Mouse (Mus musculus): ENCODE results near the gene Mvp. TPM values are rescaled to one million over a fixed set of nuclear protein-coding genes. Genes with fewer than 3 reads are reported as not detected.

Gene Mvp
- total RNA-seq (2017) = 26.2 and 39.0 TPM in 2 replicates

DNA sequence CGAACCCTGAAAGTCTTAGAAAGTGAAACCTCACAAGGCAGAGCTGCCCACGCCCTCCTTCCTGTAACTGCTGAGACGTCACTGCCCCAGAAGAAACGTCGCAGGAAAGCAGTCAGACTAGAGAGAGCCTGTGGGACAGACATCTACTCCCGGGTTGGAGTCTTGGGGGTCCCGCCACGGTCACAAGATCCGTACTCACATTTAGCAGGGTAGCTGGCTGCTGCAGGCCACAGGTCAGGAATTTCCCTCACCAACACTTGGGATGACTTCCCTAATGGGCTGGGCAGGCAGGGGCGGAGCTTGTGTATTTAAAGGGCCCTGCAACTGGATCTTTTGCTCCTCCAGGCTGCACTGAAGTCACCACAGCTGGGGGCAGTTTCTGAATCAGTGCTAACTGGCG lies at the start of gene Mvp:
Gene Mvp, minus strand, starts transcription at position 302 of the 400 bp plus-strand sequence.
- ATAC-seq (replicated peaks in 1 of 2; ENCODE audit: insufficient read depth in 1 of 2, low FRiP score in 2 of 2, low TSS enrichment in 1 of 2, low read depth in 1 of 2, poor library complexity in 2 of 2, severe bottlenecking in 2 of 2) = peak in 1 of 2 experiments; percentile 49; a peak in 2 of 4 replicates

DNA sequence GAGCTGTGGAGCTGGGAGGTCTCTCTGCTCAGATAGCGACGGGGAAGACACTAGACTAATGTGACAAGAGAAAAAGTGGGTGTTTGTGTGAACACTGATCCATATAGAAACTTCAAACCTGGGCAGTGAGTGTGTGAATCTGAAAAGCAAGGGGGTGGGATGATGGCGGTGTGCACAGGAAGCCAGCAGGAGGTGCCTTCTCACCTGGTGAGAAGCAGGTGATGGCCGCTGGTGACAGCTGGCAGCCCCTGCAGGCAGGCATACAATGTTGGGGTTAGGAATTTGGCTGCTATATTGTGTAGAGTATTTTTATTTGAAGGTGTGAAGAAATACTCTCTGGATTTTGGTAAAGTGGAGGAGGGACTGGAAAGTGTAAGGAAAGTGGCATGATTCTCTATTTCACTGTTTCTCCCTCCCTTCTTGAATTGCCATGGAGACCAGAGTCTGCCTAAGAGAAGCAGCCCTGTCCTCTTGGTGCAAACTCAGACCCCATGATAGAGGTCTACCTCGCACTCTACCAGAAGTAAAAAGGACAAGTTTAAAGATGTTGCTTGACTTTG lies 40.7 kb upstream of the Mvp start:
- no peak for ATAC-seq (replicated peaks in 1 of 2; ENCODE audit: insufficient read depth in 1 of 2, low FRiP score in 2 of 2, low TSS enrichment in 1 of 2, low read depth in 1 of 2, poor library complexity in 2 of 2, severe bottlenecking in 2 of 2)

DNA sequence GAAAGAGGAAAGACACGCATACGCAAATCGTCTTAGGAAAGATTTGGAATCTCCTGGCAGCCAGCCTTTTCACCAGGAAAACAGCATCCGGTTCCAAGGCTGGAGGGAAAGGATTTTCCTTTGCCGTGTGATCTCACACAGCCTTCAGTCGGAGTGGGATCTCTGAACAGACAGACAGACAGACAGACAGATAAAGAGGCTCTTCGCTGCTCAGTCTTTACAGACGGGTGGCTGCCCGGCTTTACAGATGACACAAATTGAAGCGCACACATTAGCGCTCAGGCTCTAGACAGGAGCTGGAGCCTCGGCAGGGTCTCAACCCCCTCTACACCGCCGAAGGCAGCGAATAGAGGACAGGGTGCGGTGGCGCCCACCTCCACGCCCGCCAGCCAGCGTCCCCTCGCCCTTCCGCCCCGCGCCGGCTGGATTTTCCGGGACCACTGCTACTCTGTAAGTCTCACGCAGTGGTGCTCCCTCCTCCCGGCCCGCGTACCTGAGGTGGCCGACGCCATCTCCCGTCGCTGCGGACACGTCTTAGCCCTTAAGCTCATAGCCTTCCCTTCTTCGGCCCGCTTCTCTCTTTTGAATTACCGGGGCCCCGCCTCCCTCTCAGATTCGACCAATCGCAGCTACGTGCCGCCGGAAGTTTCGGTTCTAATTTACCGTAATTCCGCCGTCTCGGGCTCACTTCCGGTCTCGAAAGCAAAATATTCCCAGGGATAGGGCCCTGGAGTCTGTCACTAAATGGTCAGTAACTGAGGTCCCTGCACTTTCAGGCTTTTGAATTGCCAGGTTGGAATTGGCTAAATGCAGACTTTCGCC lies 27.6 kb upstream of the Mvp start, which contains the start of gene Kif22:
Gene Kif22, minus strand, starts transcription at position 621 of the 822 bp plus-strand sequence.
- peak; percentile 88 to 98 for ATAC-seq (replicated peaks in 1 of 2; ENCODE audit: insufficient read depth in 1 of 2, low FRiP score in 2 of 2, low TSS enrichment in 1 of 2, low read depth in 1 of 2, poor library complexity in 2 of 2, severe bottlenecking in 2 of 2)

DNA sequence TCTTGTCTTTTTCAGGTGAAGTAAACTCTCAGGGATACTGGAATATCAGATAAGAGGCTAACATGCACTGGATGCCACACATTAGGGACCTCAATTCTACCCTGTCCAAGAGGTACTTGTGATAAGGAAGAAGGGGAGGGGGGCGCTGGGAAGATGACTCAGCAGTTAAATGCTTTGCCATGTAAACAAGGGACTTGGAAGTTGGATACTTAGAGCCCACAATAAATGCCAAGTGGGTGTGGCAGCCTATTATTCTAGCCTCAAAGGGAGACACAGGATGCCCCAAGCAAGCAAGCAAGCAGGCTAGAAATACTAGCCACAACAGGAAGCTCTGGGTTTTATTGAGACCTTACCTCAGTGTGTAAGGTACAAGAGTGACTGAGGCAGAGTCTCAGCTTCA lies 16.8 kb upstream of the Mvp start:
- no peak for ATAC-seq (replicated peaks in 1 of 2; ENCODE audit: insufficient read depth in 1 of 2, low FRiP score in 2 of 2, low TSS enrichment in 1 of 2, low read depth in 1 of 2, poor library complexity in 2 of 2, severe bottlenecking in 2 of 2)

DNA sequence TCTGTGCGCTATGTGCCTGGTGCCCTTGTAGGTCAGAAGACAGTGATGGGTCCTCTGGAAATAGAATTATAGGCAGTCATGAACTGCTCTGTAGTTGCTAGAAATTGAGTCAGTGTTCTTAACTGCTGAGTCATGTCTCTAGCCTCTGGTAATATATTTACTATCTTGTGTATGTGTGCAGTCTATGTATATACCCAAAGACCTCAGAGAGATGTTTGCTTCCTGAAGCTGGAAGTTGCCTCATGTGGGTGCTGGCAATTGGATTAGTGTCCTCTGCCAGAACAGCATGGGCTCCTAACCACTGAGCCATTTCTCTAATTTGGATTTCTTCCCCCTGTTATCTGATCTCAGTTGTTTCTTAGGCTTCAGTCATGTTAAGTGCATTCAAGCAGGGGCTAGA lies 15.8 kb upstream of the Mvp start:
- no peak for ATAC-seq (replicated peaks in 1 of 2; ENCODE audit: insufficient read depth in 1 of 2, low FRiP score in 2 of 2, low TSS enrichment in 1 of 2, low read depth in 1 of 2, poor library complexity in 2 of 2, severe bottlenecking in 2 of 2)

DNA sequence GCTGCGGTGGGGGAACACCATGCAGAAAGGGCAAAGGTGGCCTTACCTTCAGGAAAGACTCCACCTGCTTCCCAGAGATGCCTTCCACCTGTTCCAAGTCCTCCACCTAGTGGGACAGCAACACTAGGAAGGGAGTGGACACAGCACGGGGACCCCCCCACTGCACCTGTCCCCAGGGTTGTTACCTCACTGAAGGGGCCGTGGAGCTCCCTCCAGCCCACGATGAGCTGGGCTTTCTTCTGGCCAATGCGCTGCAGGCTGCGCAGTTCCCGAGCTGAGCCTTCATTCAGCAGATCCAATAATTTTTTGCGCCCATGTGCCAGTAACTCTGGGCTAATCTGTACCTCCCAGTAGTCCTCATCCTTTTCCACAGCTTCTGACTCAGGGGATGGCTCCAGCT lies 13.5 kb upstream of the Mvp start:
- ATAC-seq (replicated peaks in 1 of 2; ENCODE audit: insufficient read depth in 1 of 2, low FRiP score in 2 of 2, low TSS enrichment in 1 of 2, low read depth in 1 of 2, poor library complexity in 2 of 2, severe bottlenecking in 2 of 2) = no peak

DNA sequence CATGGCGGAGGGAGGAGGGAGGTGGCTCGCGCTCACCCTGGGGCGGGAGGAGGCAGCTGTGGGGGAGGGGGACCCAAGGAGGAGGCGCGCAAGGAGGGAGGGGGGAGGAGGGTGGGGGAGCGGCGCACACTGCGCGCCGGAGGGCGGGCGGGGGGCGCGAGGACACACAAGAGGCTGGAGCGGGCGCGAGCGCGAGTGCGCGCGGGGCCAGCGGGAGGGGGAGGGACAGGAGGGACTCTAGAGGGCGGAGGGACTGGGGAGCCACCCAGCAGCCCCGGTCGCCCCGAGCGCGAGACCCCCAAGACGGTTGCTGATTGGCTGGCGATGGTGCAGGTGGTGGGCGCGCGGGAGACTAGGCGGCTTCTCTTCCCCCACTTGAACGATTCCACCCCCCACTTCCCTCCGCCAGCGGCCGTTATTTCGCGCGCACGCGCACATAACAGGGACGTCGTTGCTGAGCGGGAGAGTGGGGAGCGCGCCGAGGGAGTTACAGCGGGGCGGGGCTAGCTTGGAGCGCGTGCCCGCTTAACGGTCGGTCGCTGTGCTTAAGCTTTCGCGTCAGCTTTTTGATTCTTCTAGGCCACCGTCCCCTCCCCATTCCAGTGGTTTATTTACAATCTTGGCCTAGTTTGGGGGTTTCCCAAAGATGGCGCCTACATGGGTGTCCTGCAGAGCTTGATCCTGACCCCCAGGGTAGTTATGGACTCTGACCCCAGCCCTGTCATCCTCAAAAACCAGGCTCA lies 12.7 kb upstream of the Mvp start, which contains the start of gene Maz:
Gene Maz, minus strand, starts transcription at position 54 of the 743 bp plus-strand sequence.
- peak; percentile 86 for ATAC-seq (replicated peaks in 1 of 2; ENCODE audit: insufficient read depth in 1 of 2, low FRiP score in 2 of 2, low TSS enrichment in 1 of 2, low read depth in 1 of 2, poor library complexity in 2 of 2, severe bottlenecking in 2 of 2)

DNA sequence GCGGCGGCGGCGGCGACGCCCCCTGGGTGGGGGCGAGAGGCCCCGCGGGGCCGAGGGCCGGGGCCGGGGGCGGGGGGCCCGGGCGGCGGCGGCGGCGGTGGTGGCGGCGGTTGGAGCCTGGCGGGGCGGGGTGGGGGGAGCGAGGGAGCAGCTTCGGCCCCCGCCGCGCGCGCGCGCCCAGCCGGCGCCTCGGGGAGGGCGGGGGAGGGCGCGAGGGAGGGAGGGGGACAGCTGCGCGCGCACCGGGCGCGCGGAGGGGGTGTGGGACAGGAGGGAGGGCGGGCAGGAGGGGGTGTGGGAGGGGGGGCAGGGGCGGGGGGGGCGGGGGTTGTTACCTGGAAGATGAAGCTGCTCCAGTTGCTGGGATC lies 12.2 kb upstream of the Mvp start:
- ATAC-seq (replicated peaks in 1 of 2; ENCODE audit: insufficient read depth in 1 of 2, low FRiP score in 2 of 2, low TSS enrichment in 1 of 2, low read depth in 1 of 2, poor library complexity in 2 of 2, severe bottlenecking in 2 of 2) = no peak

DNA sequence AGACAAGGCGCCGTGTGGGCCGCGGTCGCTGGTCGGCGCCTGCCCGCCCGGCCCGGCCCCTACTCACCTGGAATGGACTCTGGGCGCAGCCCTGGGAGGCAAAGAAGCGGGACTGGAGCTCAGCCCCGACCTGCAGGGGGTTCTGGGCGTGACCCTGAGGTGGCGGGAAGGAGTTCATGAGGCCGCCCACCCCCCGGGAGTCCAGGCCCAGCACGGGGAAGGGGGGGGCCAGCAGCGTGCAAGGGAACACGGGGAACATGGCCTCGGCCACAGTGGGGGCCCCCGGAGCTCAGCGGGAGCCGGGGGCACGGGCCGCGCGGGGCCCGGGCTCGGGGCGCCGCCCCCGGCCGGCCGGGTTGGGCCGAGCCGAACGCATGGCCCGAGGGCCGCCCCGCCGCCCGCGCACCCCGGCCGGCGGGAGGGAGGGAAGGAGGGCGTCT lies 11.8 kb upstream of the Mvp start:
- no peak for ATAC-seq (replicated peaks in 1 of 2; ENCODE audit: insufficient read depth in 1 of 2, low FRiP score in 2 of 2, low TSS enrichment in 1 of 2, low read depth in 1 of 2, poor library complexity in 2 of 2, severe bottlenecking in 2 of 2)

DNA sequence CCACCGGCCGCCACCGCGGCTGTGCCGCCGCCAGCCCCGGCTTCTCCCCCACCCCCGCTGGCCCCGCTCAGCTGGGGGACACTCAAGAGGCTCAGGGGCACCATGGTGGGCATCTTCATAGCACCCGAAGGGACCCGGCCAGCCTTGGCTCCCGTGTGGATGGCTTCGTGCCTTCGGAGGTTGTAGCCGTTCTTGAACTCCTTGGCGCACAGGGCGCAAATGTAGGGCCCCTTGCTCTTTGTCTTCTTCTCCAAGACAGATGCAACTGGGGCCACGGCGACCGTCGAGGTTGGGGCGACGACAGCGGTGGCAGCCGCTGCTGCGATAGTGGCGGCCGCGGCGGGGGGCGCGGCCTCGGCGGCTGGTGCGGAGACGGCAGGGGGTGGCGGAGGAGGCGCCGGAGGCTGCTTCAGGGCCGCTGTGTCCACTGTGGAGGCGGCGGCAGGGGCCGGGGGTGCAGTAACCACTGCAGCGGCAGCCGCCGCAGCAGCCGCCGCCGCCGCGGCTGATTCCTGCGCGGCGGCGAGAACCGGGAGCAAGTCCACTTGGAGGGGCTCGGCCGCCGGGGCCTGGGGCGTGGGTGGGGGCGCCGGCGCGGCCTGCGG lies 11.2 kb upstream of the Mvp start:
- no peak for ATAC-seq (replicated peaks in 1 of 2; ENCODE audit: insufficient read depth in 1 of 2, low FRiP score in 2 of 2, low TSS enrichment in 1 of 2, low read depth in 1 of 2, poor library complexity in 2 of 2, severe bottlenecking in 2 of 2)

DNA sequence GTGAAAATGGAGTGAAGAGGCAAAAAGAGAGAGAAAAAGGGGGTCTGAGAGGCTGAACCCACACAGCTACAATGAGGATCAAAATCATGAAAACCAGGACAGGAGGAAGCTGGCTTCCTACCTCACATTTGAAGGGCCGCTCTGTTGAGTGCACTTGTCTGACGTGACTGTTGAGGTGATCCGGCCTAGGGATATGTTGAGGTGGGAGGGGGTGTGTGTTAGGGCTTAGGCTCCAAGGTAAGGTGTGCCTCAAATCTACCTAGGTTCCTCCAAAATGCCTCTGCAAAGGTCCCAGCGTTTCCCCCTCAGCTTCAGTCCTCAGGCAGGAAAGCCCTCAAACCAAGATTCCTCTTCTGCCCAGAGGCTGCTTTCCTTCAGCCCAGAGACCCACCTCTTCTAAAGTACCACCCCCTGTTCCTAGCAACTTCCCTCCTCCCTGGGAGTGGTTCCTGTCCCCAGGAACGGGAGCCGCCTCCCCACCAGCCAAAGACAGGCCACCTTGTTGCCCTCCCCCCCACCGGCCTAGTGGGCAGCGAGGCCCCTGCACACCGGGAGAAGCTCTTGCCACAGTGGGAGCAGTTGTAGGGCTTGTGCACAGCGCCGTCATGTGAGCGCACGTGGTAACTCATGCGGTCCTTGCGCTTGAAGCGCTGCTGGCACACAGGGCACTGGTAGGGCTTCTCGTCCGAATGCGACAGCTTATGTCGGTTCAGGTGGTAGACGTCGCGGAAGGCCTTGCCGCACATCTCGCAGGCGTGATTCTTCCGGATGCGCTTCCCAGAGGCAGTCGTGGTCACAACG lies 10.5 kb upstream of the Mvp start:
- ATAC-seq (replicated peaks in 1 of 2; ENCODE audit: insufficient read depth in 1 of 2, low FRiP score in 2 of 2, low TSS enrichment in 1 of 2, low read depth in 1 of 2, poor library complexity in 2 of 2, severe bottlenecking in 2 of 2) = peak; percentile 8 to 29; a peak in 3 of 4 replicates

DNA sequence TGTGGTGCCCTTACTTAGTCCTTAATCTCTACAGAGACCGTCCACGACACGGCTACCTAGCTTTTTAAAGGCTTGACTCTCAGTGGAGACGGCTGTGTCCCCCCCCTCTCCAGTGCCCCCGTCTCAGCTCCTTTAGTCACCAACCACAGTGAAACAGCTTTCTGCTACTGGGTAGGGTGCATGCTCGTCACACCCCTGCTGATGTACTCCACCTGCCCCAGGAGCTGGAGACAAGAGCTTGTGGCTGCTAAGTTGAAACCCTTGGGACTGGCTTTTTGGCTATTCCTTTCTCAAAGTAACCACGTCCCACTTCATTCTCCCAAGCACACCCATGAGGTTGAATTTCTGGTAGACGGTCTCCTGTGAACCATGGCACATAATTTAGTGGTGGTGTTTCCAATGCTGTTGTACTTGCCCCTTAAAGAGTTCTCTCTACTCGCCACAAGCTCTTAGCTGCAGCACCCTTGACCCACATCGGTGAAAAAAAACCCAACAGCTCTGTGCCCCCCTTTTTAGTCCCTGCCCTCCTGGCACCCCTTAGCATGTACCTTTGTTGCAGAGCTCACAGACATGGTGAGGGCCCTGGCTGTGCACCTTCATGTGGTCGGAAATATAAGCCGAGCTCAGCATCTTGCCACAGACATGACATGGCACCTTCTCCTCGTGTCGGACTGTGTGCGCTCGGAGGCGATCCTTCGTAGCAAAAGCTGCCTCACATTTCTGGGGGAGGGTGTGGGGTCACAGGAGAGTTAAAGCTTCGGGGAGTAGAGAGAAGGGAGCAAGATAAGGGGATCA lies 9.7 kb upstream of the Mvp start:
- no peak for ATAC-seq (replicated peaks in 1 of 2; ENCODE audit: insufficient read depth in 1 of 2, low FRiP score in 2 of 2, low TSS enrichment in 1 of 2, low read depth in 1 of 2, poor library complexity in 2 of 2, severe bottlenecking in 2 of 2)

DNA sequence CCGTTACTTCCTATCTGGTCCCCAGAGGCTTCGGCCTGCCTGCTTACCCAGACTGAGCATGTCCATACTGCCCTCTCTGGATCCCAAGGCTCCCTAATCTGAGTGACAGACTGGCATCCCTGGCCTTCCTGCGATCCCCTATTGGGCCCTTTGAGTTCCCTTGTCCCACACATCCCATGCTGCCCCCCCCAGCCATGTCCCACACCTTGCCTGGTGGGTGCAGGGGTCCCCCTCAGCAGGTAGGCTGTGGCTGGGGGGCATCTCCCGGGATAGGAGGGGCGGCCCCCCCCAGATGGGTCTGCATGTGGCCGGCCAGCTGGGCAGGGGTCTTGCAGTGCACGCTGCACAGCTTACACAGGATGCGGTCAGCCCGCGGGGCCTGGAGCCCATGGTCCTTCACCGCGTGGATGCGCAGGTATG lies 8.9 kb upstream of the Mvp start:
- no peak for ATAC-seq (replicated peaks in 1 of 2; ENCODE audit: insufficient read depth in 1 of 2, low FRiP score in 2 of 2, low TSS enrichment in 1 of 2, low read depth in 1 of 2, poor library complexity in 2 of 2, severe bottlenecking in 2 of 2)

DNA sequence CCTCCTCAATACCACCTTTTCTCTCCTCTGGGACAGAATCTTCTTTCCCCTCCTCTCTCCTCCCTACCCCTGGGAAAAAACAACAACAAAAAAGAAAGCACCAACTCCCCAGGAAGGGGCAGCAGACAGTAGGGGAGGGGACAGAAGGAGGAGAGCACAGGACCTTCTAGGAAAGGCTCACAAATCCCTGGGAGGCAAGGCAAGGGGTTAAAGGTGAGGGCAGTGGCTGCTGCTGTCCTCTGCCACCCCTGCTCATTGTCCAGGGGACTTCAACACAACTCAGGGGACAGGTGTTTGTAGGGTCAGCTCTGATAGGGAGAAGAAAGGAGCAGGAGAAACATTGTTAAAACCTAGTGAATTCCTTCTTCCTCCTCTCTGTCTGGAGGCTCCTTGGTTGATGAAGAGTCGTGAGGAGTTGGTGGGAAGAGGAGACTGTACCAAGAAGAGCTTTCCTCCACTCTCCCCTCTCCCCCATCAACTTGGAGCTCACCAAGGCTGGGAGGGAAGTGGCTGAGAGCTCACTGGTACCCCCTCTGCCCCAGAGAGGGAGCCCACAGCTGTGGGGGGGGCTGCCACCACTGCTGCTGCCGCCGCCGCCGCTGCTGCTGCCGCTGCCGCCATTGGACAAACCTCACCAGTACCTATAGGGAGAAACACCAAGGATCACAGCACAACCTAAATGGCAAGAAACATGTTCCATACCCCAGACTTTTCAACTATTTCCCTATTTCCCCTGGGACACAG lies 8.3 kb upstream of the Mvp start:
- ATAC-seq (replicated peaks in 1 of 2; ENCODE audit: insufficient read depth in 1 of 2, low FRiP score in 2 of 2, low TSS enrichment in 1 of 2, low read depth in 1 of 2, poor library complexity in 2 of 2, severe bottlenecking in 2 of 2) = no peak

DNA sequence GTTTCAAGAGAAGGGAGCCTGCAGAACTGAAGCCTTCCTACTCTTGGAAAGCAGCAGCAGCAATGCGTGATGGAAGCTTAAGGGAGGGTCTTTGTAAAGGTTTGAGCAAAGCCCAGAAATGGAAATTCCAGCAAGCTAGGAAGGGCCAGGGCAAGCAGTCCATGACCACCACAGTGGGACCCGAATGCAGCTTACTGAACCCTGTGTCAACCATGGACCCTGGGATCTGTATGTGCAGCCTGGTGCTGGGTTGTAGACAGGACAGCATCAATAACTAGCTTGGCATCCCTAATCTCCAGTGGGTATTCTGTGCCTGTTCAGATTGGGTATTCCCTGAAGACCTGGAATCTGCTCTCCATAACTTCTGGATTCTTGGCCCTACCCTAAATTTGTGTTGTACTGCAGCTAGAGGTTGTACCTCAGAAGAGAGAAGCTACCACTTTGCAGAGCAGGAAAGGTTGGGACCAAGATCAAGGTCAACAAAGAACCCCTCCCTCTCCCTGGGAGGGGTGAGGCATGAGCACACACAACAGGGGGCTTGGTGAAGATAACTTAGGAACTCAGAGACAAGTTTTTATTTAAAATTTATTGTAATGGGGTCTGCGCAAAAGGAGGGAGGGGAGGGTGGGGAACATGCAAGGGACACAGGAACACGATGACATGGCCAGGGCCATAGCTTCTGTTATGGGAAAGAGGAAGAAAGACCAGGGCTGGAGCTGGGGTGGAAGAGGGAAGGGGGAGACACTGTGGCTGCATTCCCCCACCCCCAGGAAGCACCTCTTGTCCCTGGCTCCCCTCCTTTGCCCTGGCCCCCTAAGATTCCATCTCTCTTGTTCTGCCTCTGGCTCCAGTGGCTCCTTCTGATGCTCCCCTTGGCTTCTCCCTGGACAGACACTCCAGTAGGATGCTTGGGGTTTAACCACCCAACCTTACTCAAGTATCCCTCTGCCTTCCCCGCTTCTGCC lies 7.4 kb upstream of the Mvp start:
- no peak for ATAC-seq (replicated peaks in 1 of 2; ENCODE audit: insufficient read depth in 1 of 2, low FRiP score in 2 of 2, low TSS enrichment in 1 of 2, low read depth in 1 of 2, poor library complexity in 2 of 2, severe bottlenecking in 2 of 2)
